Mouse (Mus musculus) ES-E14 (cell line): ENCODE data around the gene Alk. TPM values are rescaled to one million over a fixed set of nuclear protein-coding genes. Genes with fewer than 3 reads are reported as not detected.

Experiments used
- DNase-seq: peaks from one replicate; pipeline ENCODE4 v3.0.0-alpha.2; 2013; ENCODE audit warnings: low read depth, low spot score
- H3K27ac ChIP-seq: 2 replicates; pipeline ENCODE4 v1.5.1; 2012; ENCODE audit warnings: low read depth, mild to moderate bottlenecking, low read length, moderate library complexity, mixed read lengths; ENCODE audit not compliant: poor library complexity, insufficient read depth, severe bottlenecking
- H3K36me3 ChIP-seq: 2 replicates; pipeline ENCODE4 v1.6.1; 2012; ENCODE audit warnings: mild to moderate bottlenecking, low read length, moderate library complexity, mixed read lengths; ENCODE audit not compliant: control insufficient read depth, poor library complexity, insufficient read depth, severe bottlenecking
- H3K4me1 ChIP-seq, 2 experiments: fragments of 150-350 bp in 1 of 2; sonication (generic) in 1 of 2; 2 replicates each; pipeline ENCODE4 v1.6.1; 2012; ENCODE audit warnings: low read length in 2 of 2, mild to moderate bottlenecking in 1 of 2, mixed read lengths in 1 of 2; ENCODE audit not compliant: control insufficient read depth in 2 of 2, insufficient read depth in 2 of 2, poor library complexity in 1 of 2
- H3K4me3 ChIP-seq, 2 experiments: fragments of 150-350 bp in 1 of 2; sonication (generic) in 1 of 2; 2 replicates each; pipeline ENCODE4 v1.5.1; 2012; ENCODE audit warnings: low read length in 2 of 2, low read depth in 1 of 2, mild to moderate bottlenecking in 1 of 2, mixed read lengths in 1 of 2; ENCODE audit not compliant: insufficient read depth in 1 of 2, poor library complexity in 1 of 2, severe bottlenecking in 1 of 2
- H3K9ac ChIP-seq: 2 replicates; pipeline ENCODE4 v1.6.1; 2012; ENCODE audit warnings: low read depth, mild to moderate bottlenecking, low read length, mixed read lengths; ENCODE audit not compliant: poor library complexity, insufficient read depth, severe bottlenecking
- H3K9me3 ChIP-seq: fragments of 150-350 bp; sonication (generic); 2 replicates; pipeline ENCODE4 v1.6.1; 2012; ENCODE audit warnings: low read depth, mild to moderate bottlenecking, low read length; ENCODE audit not compliant: control insufficient read depth, insufficient read depth
- CHD2 ChIP-seq: IDR thresholded peaks from 2 replicates; pipeline ENCODE4 v1.6.1; 2014; ENCODE audit warnings: mild to moderate bottlenecking, low read depth, low read length, inconsistent platforms
- HCFC1 ChIP-seq: IDR thresholded peaks from 2 replicates; pipeline ENCODE4 v1.6.1; 2012; ENCODE audit warnings: low read length, inconsistent platforms, borderline replicate concordance; ENCODE audit not compliant: insufficient read depth
- MAFK ChIP-seq: IDR thresholded peaks from 2 replicates; pipeline ENCODE4 v1.6.1; 2014; ENCODE audit warnings: mild to moderate bottlenecking, low read depth, low read length, inconsistent platforms; ENCODE audit not compliant: insufficient read depth
- ZC3H11A ChIP-seq: IDR thresholded peaks from 2 replicates; pipeline ENCODE4 v1.6.1; 2012; ENCODE audit warnings: low read depth, mild to moderate bottlenecking, inconsistent platforms, low read length, borderline replicate concordance
- ZNF384 ChIP-seq: IDR thresholded peaks from 2 replicates; pipeline ENCODE4 v1.6.1; 2012; ENCODE audit warnings: low read depth, low read length, inconsistent platforms
- in situ Hi-C, 2 experiments: fragments of 600-800 bp; cut with MboI; formaldehyde crosslinking; loops; one replicate each; pipeline ENCODE4 v1.15.1; 2025; ENCODE audit warnings: low sequenced_read_pairs in 2 of 2, inconsistent platforms in 1 of 2; ENCODE audit not compliant: unreplicated experiment in 2 of 2
- total RNA-seq: library from RNA; depleted of rRNA; stranded (reverse); fragments of 300-350 nt; gene quantifications from 2 replicates; pipeline ENCODE4 v1.2.3, GENCODE M21; 2012

The Alk gene
- total RNA-seq, 1 experiment, result 0.58 TPM

- DNase-seq, result no peak
- no peaks in the 10 kb centered on the region for H3K4me1 ChIP-seq
- no peak overlapping the region for H3K27ac ChIP-seq
- H3K9ac ChIP-seq, result no peak overlapping the region
- in situ Hi-C loops, result no loop called here
- no peak for TF ChIP-seq MAFK
- no peak for TF ChIP-seq ZNF384
- no peak for TF ChIP-seq ZC3H11A
- no peak for TF ChIP-seq HCFC1
- no peak for TF ChIP-seq CHD2
- no peak overlapping the region for H3K4me3 ChIP-seq
- no peaks in the 10 kb centered on the region for H3K9me3 ChIP-seq
- H3K36me3 ChIP-seq, result no peaks in the 10 kb centered on the region
Observed at GRCm38 (mm10) chr17:72062978-72063377, 541.4 kb downstream of the Alk start.

DNA sequence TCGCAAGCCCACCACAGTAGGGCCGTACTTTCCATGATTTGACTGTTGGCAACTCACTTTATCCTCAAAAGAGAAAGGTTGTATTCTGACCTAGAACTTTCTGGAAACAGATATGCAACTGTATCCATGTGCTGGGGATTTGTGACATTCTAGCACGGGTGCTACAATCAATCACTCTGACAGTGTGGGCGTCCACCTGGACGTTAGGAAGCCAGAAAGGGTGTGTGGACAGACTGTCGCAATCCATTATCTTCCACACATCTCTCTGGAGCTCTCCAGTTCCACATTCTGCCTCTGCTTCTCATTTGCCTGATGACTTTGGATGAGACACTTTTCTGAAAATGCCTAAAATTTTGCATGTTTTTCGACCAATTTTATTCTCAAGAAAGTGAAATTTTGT is 545.1 kb downstream of the Alk start:
- Histone ChIP-seq H3K9me3 (no peaks in the 10 kb centered on the region), H3K4me1 (no peaks in the 10 kb centered on the region), H3K36me3 (no peaks in the 10 kb centered on the region), H3K9ac (no peak overlapping the region), H3K27ac (no peak overlapping the region), H3K4me3 (no peak overlapping the region)
- TF ChIP-seq ZC3H11A (no peak), HCFC1 (no peak), MAFK (no peak), ZNF384 (no peak), CHD2 (no peak)
- DNase-seq, result no peak
- in situ Hi-C loops, result no loop called here

- no peak overlapping the region for H3K4me3 ChIP-seq
- H3K9ac ChIP-seq, result no peak overlapping the region
- no peak overlapping the region for H3K27ac ChIP-seq
- no peak for DNase-seq
- in situ Hi-C loops, result no loop called here
- H3K36me3 ChIP-seq, result no peaks in the 10 kb centered on the region
- H3K4me1 ChIP-seq, result no peaks in the 10 kb centered on the region
- H3K9me3 ChIP-seq, result no peaks in the 10 kb centered on the region
- TF ChIP-seq MAFK, result no peak
- TF ChIP-seq ZC3H11A, result no peak
- TF ChIP-seq CHD2, result no peak
- TF ChIP-seq HCFC1, result no peak
- TF ChIP-seq ZNF384, result no peak
Observed at GRCm38 (mm10) chr17:72045671-72046070, 558.8 kb downstream of the Alk start.

DNA sequence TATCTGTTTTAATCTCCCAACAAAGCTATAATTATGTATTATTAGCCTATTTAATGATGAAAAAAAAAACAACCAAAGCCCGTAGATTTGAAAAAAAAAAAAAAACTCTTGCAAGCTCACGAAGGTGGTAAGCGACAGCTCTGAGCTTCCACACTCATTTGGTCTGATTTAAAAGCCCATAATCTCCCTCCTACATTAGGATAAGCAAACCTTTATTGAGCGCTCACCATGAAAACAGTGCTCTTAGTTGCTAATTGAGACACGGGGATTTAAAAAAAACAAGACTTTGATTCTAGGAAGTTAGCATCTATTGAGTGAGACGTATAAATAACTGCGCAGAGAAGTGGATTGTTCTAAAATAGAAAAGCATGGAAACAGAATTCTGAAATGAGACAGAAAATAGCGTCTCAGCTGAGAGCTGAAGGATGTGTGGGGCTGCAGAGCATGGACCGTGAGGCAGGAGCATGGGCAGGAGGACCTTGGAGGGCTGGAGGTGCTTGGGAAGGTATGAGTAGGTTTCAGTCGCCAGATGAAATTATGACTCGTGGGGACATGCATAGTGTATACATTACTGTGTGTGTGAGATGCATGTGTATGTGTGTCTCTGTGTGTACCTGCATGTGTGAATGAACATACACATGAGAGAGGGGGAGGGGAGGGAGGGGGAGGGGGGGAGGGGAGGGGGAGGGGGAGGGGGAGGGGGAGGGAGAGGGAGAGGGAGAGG is 560.6 kb downstream of the Alk start:
- Histone ChIP-seq H3K9me3 (no peaks in the 10 kb centered on the region), H3K4me1 (no peaks in the 10 kb centered on the region), H3K27ac (no peak overlapping the region), H3K36me3 (no peaks in the 10 kb centered on the region), H3K4me3 (no peak overlapping the region), H3K9ac (no peak overlapping the region)
- no peak for DNase-seq
- in situ Hi-C loops, result no loop called here
- no peak for TF ChIP-seq CHD2
- TF ChIP-seq MAFK, result no peak
- TF ChIP-seq ZNF384, result no peak
- no peak for TF ChIP-seq ZC3H11A
- no peak for TF ChIP-seq HCFC1
